Mouse (Mus musculus): ENCODE results near the gene Cdkal1.

GRCm38 (mm10) chr13:29218594-29219230, 636.8 kb downstream of the Cdkal1 start:
- no peak for TF ChIP-seq POLR2A (IDR thresholded peaks at IDR 0.05; ENCODE audit: control insufficient read depth, extremely low read depth, insufficient read depth, low read length, poor library complexity)
- TF ChIP-seq CTCF (IDR thresholded peaks at IDR 0.05; ENCODE audit: borderline replicate concordance, control insufficient read depth, extremely low read depth, insufficient read depth, low read length, poor library complexity) = no peak

Measured in thymus, adult 2 months (tissue).